Comparison of ENCODE assay signal across 8 mouse cellular contexts in genomic region chr6:135011734-135012116, GRCm38 (mm10). TPM values are rescaled to one million over a fixed set of nuclear protein-coding genes. Genes with fewer than 3 reads are reported as not detected.
DNase-seq lines count a peak whose midpoint lies in the region; ATAC-seq and TF ChIP-seq lines count a peak whose summit lies in the region.

No protein-coding gene starts in this region.

- TF ChIP-seq CTCF in heart, adult 2 months (IDR thresholded peaks at IDR 0.05), result no peak
- no peak for TF ChIP-seq CTCF in E14TG2a.4 (conservative IDR thresholded peaks at IDR 0.05; ENCODE audit: low read length)
- TF ChIP-seq CTCF in forebrain, postnatal 0 days (IDR thresholded peaks at IDR 0.05; ENCODE audit: low read depth), result no peak

- H3K4me2 ChIP-seq in forebrain, postnatal 0 days (ENCODE audit: low read depth), result peak overlapping the region; percentile 57

- peak overlapping the region; percentile 81 for H3K27ac ChIP-seq in heart, adult 2 months
- peak overlapping the region; percentile 31; the same call in 1 of the 2 replicates for H3K27ac ChIP-seq in forebrain, postnatal 0 days (ENCODE audit: low read depth, low read length)
- H3K27ac ChIP-seq in macrophage, result peak overlapping the region; percentile 62

- peak overlapping the region; percentile 93 for H3K4me3 ChIP-seq in heart, adult 2 months
- H3K4me3 ChIP-seq in E14TG2a.4 (replicated peaks; ENCODE audit: low read length) (peak overlapping the region; percentile 91), macrophage (ENCODE audit: inconsistent target) (peak overlapping the region; percentile 94)
- peak overlapping the region; percentile 69 for H3K4me3 ChIP-seq in forebrain, postnatal 0 days (ENCODE audit: low read depth, low read length)

- H3K9ac ChIP-seq in heart, adult 2 months (ENCODE audit: low read depth, low read length), result peak overlapping the region; percentile 66
- peak overlapping the region; percentile 76 for H3K9ac ChIP-seq in forebrain, postnatal 0 days

- H3K4me1 ChIP-seq in heart, adult 2 months (ENCODE audit: control insufficient read depth, insufficient read depth, low read length), result peaks cover 4% of the 10 kb centered on the region
- peaks cover 6% of the 10 kb centered on the region for H3K4me1 ChIP-seq in E14TG2a.4 (replicated peaks; ENCODE audit: low read depth, low read length)
- H3K4me1 ChIP-seq in forebrain, postnatal 0 days (ENCODE audit: insufficient read depth), result peaks cover 5% of the 10 kb centered on the region; the same call in 1 of the 2 replicates

- H3K9me3 ChIP-seq in E14TG2a.4 (ENCODE audit: low read length), result no peaks in the 10 kb centered on the region
- H3K9me3 ChIP-seq in forebrain, postnatal 0 days (ENCODE audit: low read length), result no peaks in the 10 kb centered on the region

- no peak for DNase-seq in heart, adult 2 months
- DNase-seq in heart, postnatal 25 days (ENCODE audit: low spot score), result no peak
- DNase-seq in forebrain, postnatal 0 days, result no peak
- DNase-seq in layer of hippocampus, postnatal 10 days (ENCODE audit: low spot score in 2 of 2), result no peak
- no peak for DNase-seq in left cerebral cortex, adult 8-10 months (ENCODE audit: low spot score in 2 of 2)
- no peak for DNase-seq in urinary bladder, postnatal 4 days (ENCODE audit: low spot score in 2 of 2)

- TF ChIP-seq POLR2A in heart, adult 2 months (IDR thresholded peaks at IDR 0.05; ENCODE audit: insufficient read depth, low read depth, low read length), result no peak

- no peak for TF ChIP-seq EP300 in heart, adult 2 months (IDR thresholded peaks at IDR 0.05; ENCODE audit: insufficient read depth, low read depth, low read length)

- ATAC-seq in forebrain, postnatal 0 days, result peak; percentile 66

- peaks cover 3% of the 10 kb centered on the region for H3K36me3 ChIP-seq in heart, adult 2 months (ENCODE audit: control insufficient read depth, insufficient read depth, low read length)
- peaks cover 36% of the 10 kb centered on the region for H3K36me3 ChIP-seq in E14TG2a.4 (ENCODE audit: insufficient read depth, low read length)
- peaks cover 33% of the 10 kb centered on the region for H3K36me3 ChIP-seq in forebrain, postnatal 0 days (ENCODE audit: insufficient read depth)
- H3K36me3 ChIP-seq in macrophage (ENCODE audit: inconsistent target), result peaks cover 35% of the 10 kb centered on the region

- H3K27me3 ChIP-seq in heart, adult 2 months (ENCODE audit: control insufficient read depth, insufficient read depth, low read length), result no peaks in the 10 kb centered on the region
- H3K27me3 ChIP-seq in E14TG2a.4 (ENCODE audit: insufficient read depth, low read length), result no peaks in the 10 kb centered on the region
- H3K27me3 ChIP-seq in forebrain, postnatal 0 days (ENCODE audit: insufficient read depth, low read length), result no peaks in the 10 kb centered on the region

- intact Hi-C loops in heart, adult 2 months (cut with DNase I), result loop anchor here (1.0 to 10.0 kb wide), 4 partner anchors 27 to 1813 kb away; partner anchors contain the start of genes BC049715 and Wbp11
- intact Hi-C loops in heart, postnatal 25 days (cut with DNase I), result no loop called here

- H3K79me2 ChIP-seq in heart, adult 2 months (replicated peaks; ENCODE audit: control insufficient read depth, insufficient read depth, low read length), result no peaks in the 10 kb centered on the region; the same call in 1 of the 2 replicates
- H3K79me2 ChIP-seq in macrophage (ENCODE audit: inconsistent target), result peaks cover 30% of the 10 kb centered on the region

- WGBS in heart, adult 2 months, result under 1% methylated on average over 14 of the region's 14 CpGs
- 3% methylated on average over 14 of the region's 14 CpGs for WGBS in forebrain, postnatal 0 days
- WGBS in macrophage (ENCODE audit: missing documents), result under 1% methylated on average over 14 of the region's 14 CpGs

RNA-seq across cellular contexts. Expression of gene Ddx47, which starts 0.3 kb away (rescaled TPM):
- 10 to 100 TPM; 38.1 to 40.3 TPM for total RNA-seq in heart, adult 2 months (2021)
- 32.2 and 53.1 TPM in 2 replicates for polyA plus RNA-seq in heart, adult 2 months (2012; rRNA removed)
- 10 to 100 TPM; 38.4 to 42.4 TPM for total RNA-seq in heart, postnatal 25 days (2021)
- 34.6 and 41.9 TPM in 2 replicates for total RNA-seq in forebrain, postnatal 0 days (2014; rRNA removed)
- polyA plus RNA-seq in forebrain, postnatal 0 days (2015; fragmentation: Nextera tagmentation; extraction: Ambion mirVana), result 51.0 and 60.0 TPM in 2 replicates
- 100 to 1,000 TPM in 8 of 26 experiments, 10 to 100 TPM in 18; 24.8 to 132 (median 79.3) TPM for total RNA-seq in macrophage (2018; cell fraction: chromatin; rRNA removed)
- total RNA-seq in macrophage (2018; cell fraction: cytosol; rRNA removed), result 10 to 100 TPM; 31.2 to 53.9 (median 45.2) TPM
- 10 to 100 TPM; 29.5 to 79.0 (median 44.0) TPM for total RNA-seq in macrophage (2018; cell fraction: nucleus; rRNA removed)
- polyA plus RNA-seq in macrophage (2018), result 47.6 to 53.3 TPM (median 51.0 TPM) in 3 replicates
- total RNA-seq in layer of hippocampus, postnatal 10 days (2021), result 10 to 100 TPM; 52.4 to 55.2 TPM
- 10 to 100 TPM; 54.2 to 60.6 (median 56.4) TPM for total RNA-seq in left cerebral cortex, adult 8-10 months (2022)

RNA-seq across cellular contexts. Expression of gene Apold1, which starts 30.2 kb away (rescaled TPM):
- 1 to 10 TPM; 6.9 to 9.3 TPM for total RNA-seq in heart, adult 2 months (2021)
- 3.6 and 4.4 TPM in 2 replicates for polyA plus RNA-seq in heart, adult 2 months (2012; rRNA removed)
- total RNA-seq in heart, postnatal 25 days (2021), result 1 to 10 TPM; 7.0 to 8.2 TPM
- 8.7 TPM in 2 replicates for total RNA-seq in forebrain, postnatal 0 days (2014; rRNA removed)
- polyA plus RNA-seq in forebrain, postnatal 0 days (2015; fragmentation: Nextera tagmentation; extraction: Ambion mirVana), result 5.9 and 6.2 TPM in 2 replicates
- under 1 TPM in 9 of 26 experiments, not detected in 17; 0.19 to 0.86 (median 0.31) TPM for total RNA-seq in macrophage (2018; cell fraction: chromatin; rRNA removed)
- under 1 TPM in 21 of 26 experiments, not detected in 5; 0.03 to 0.70 (median 0.10) TPM for total RNA-seq in macrophage (2018; cell fraction: cytosol; rRNA removed)
- 1 to 10 TPM in 1 of 26 experiments, under 1 TPM in 11, not detected in 14; 0.11 to 2.1 (median 0.33) TPM for total RNA-seq in macrophage (2018; cell fraction: nucleus; rRNA removed)
- polyA plus RNA-seq in macrophage (2018), result 0.06 TPM in 1 of 3 replicates, not detected in the others
- 1 to 10 TPM; 4.0 to 4.8 TPM for total RNA-seq in layer of hippocampus, postnatal 10 days (2021)
- total RNA-seq in left cerebral cortex, adult 8-10 months (2022), result 1 to 10 TPM; 3.8 to 4.8 (median 3.9) TPM

RNA-seq across cellular contexts. Expression of gene Gprc5a, which starts 53.7 kb away (rescaled TPM):
- total RNA-seq in heart, adult 2 months (2021), result 1 to 10 TPM; 1.2 to 2.9 TPM
- polyA plus RNA-seq in heart, adult 2 months (2012; rRNA removed), result 1.4 and 3.4 TPM in 2 replicates
- total RNA-seq in heart, postnatal 25 days (2021), result 1 to 10 TPM; 1.0 TPM
- total RNA-seq in forebrain, postnatal 0 days (2014; rRNA removed), result 0.43 and 0.62 TPM in 2 replicates
- polyA plus RNA-seq in forebrain, postnatal 0 days (2015; fragmentation: Nextera tagmentation; extraction: Ambion mirVana), result 0.47 and 0.60 TPM in 2 replicates
- total RNA-seq in macrophage (2018; cell fraction: chromatin; rRNA removed), result 1 to 10 TPM in 1 of 26 experiments, under 1 TPM in 3, not detected in 22; 0.37 to 1.0 (median 0.55) TPM
- 1 to 10 TPM in 2 of 26 experiments, under 1 TPM in 13, not detected in 11; 0.07 to 1.2 (median 0.19) TPM for total RNA-seq in macrophage (2018; cell fraction: cytosol; rRNA removed)
- 1 to 10 TPM in 1 of 26 experiments, under 1 TPM in 8, not detected in 17; 0.18 to 1.5 (median 0.44) TPM for total RNA-seq in macrophage (2018; cell fraction: nucleus; rRNA removed)
- 0.06 to 0.11 TPM in 2 of 3 replicates, not detected in the other for polyA plus RNA-seq in macrophage (2018)
- under 1 TPM; 0.16 TPM for total RNA-seq in layer of hippocampus, postnatal 10 days (2021)
- under 1 TPM in 3 of 4 experiments, not detected in 1; 0.17 to 0.35 (median 0.21) TPM for total RNA-seq in left cerebral cortex, adult 8-10 months (2022)

Comparison
In these comparisons a context has a peak if more than half of its experiments do, and no peak if none do; other contexts are left out.
1. H3K27ac ChIP-seq: peak in every context shown above with its lines; median percentile 81 in heart, adult 2 months; 62 in macrophage; 31 in forebrain, postnatal 0 days.